Mouse (Mus musculus): ENCODE results near the gene Kcnh5.

DNA sequence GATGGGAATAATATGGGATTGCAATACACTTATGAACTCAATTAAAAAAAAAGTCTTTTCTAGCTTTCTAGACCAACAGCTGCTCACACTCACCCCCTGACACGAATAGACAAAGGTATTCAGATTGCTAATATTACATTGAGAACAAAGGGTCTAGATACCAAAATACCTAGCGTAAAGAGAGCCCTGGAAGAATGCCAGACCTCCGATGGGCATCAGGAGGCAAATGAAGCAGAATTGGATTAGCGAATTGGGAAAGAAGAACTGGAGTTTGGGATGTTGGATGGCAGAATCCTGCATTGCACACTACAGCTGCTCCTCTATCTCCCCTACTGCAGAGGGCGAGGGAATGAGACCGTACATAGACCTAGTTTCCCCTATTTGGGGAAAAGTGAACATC lies 275.8 kb downstream of the Kcnh5 start:
- TF ChIP-seq GATA1 (IDR thresholded peaks at IDR 0.05; ENCODE audit: borderline replicate concordance, low read length) (no peak), FLI1 (IDR thresholded peaks at IDR 0.05; ENCODE audit: low read length) (no peak)
